Mouse (Mus musculus) cerebellum, adult 9-11 months (tissue): ENCODE data around the gene Cdca7.

ENCODE experiments used
- DNase-seq: peaks from one replicate; pipeline ENCODE4 v3.0.0; 2022

The Cdca7 gene

GRCm38 (mm10) chr2:72475797-72476485, at the start of gene Cdca7:
Cdca7 (plus strand) TSS chr2:72476159.
- DNase-seq: peak; percentile 16

GRCm38 (mm10) chr2:72426776-72427175, 49.2 kb upstream of the Cdca7 start:
- DNase-seq: no peak

DNA sequence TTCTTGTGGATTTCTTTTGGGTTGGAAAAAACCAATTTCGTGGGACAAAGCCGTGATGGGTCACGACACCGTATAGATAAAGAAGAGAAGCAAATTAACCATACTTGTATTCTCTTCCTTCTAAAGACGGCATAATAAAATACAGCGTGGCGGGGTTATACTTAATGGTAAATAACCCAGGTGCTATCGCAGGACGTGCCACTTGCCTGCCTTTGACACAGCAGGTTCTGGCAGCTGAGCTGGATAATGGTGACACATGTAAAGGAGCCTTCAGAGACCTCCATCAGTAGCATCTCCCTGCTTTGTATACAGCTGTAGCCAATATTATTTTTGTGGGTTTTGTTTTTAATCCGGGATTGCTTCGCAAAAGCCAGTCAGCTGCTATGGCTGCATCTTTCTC, 48.7 kb upstream of the Cdca7 start:
- DNase-seq: no peak

DNA sequence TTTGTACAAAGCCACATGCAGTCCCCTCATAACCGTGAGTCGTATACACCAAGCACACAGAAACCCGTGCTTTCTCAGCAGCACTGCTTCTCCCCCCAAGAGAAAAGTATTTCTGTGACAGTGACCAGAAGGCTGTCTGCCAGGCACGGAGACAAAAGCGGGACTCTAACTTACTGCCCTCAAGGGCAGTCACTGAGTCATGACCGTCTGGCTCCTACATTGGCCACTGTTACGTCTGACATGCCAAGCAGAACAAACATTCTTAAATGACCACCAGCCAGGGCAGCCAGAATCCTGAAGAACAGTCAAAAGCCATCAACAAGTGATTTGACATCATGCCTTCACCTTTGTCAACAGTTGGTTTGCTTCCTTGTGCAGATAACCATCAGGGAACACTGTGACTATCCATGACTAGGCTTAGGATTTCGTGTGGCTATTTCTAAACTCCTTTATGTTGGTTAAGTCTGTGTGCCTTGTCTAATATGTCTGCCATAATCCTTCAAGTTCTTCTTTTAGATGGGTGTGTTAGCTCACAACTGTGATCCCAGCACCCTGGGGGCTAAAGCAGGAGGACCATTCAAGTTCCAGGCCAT, 36.9 kb upstream of the Cdca7 start:
- no peak for DNase-seq

GRCm38 (mm10) chr2:72441010-72441409, 34.9 kb upstream of the Cdca7 start:
- no peak for DNase-seq

DNA sequence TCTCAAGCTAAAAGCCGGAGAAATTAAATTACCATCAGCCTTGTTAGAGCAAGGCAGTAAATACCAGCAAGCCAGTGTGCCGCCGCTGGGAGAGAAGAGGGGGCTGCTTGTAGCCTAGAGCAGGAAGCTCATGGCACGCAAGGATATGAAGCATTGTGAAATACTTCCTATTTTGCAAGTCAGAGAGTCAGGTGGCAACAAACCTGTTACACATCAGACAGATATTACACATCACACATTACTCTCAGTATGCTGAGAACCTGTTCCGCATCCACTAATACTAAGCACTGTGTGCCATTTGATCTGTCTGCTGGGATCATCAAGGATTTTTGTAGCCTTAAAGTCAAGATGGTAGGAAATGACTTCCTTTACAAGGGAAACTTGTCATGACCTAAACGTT, 33.1 kb upstream of the Cdca7 start:
- no peak for DNase-seq

DNA sequence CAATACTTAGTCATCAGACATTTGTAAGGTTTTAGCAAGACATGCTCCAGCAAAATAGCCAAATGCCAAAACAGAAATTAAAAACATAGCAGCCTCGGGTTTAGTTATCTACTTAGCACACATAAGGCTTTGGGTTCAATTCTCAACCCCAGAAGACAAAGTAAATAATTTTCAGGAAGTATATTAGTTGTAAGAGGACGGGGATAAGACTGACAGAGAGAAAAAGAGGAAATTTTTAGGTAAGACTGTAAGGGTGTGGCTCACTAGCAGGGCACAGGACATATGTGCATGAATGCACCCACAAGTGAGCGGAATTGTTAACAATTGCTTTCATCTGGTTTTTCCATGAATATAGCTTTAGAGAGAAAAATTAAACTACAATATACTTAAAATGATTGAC, 32.0 kb upstream of the Cdca7 start:
- DNase-seq: no peak

GRCm38 (mm10) chr2:72446106-72446505, 29.9 kb upstream of the Cdca7 start:
- no peak for DNase-seq

DNA sequence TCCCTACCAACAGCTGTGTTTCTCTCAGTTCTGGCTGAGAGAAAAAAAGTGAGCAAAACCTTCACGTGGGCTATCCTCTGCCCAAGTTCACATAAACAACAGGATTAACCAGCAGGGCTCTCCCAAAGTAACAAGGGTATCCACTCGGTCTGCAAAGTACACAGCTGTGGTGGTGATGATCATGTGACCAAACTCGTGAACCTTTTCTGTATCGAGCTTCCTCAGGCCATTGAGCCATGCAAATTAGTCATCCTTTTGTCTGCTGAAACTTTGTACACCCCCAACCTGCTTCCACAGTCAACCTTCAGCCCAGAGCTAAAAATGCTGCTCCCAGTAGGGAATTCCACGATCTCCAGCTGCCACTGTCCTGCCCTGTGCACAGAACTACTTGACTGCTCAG, 29.3 kb upstream of the Cdca7 start:
- no peak for DNase-seq

- DNase-seq: no peak
These were observed 22.4 kb upstream of the Cdca7 start for GRCm38 (mm10) chr2:72453563-72453962.

- no peak for DNase-seq
These were observed 19.8 kb upstream of the Cdca7 start for GRCm38 (mm10) chr2:72456189-72456588.

DNA sequence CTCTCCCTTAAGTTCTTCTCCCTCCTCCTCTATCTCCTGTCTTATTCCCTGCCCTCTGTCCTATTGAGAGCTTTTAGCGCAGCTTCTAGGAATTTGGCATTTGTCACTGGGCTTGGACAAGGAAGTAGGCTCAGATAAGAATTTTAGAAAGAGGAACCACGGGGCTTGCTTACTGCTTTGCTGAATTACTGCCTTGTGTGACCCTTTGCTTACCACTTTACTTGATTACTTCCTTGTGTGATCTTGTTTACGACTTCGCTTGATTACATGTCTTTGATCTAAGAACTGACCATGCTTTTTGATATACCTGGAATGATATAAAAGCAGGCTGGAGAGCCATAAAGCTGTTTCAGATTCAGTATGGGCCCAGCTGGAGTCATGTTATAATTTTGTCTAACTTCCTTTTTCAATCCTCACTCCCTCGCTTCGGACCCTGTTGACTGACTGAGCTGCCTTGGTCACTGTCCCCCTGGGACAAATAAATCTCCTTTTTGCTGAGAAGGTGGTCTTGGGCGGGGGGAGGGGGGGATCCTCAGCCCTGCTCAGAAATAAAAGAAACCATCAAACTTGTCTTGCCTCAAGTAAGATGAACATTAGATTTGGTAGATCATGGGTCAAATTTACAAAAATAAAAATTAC, 11.5 kb upstream of the Cdca7 start:
- DNase-seq: no peak

DNA sequence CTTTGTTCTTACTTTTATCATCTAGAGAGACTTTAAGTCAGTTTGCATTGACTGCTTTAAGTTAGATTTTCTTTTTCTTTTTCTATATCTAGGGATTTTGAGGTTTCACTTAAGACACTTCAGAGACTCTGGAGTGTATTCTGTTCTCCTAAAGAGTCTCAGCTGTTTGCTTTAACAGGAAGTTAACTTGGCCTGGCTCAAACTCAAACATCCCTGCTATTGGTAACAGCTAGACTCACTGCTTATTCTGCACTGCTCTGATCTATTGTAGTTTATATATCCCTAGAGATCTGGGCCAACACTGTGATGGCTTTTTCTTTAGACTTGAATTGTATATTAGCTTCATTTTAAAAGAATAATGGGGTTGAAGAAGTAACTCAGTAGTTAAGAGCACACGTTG, 8.4 kb upstream of the Cdca7 start:
- DNase-seq: no peak

GRCm38 (mm10) chr2:72471415-72472070, 4.4 kb upstream of the Cdca7 start:
- no peak for DNase-seq

- DNase-seq: no peak
These were observed 1.2 kb upstream of the Cdca7 start for GRCm38 (mm10) chr2:72474531-72475287.

- DNase-seq: no peak
These were observed 549 bp upstream of the Cdca7 start for GRCm38 (mm10) chr2:72475423-72475796.

GRCm38 (mm10) chr2:72476486-72477211, 690 bp downstream of the Cdca7 start:
- no peak for DNase-seq

DNA sequence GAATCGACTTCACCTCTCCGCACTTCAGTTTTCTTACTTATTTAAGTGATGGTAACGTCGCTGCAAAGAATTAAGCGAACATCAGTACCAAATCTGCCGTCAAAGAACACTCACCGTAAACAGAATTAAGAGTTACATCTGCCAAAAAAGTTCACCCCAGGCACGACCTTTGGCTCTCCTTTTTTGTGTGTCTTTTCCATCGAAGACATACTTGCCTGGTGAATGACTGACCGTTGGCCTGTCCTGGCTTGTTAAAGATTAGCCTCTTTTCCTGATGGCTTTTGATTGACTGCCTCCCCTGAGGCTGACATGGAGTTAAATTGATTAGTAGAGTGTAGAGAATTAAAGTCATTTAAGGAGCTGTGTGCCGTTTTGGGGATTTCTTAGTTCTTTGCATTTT, 1.3 kb downstream of the Cdca7 start:
- DNase-seq: no peak

GRCm38 (mm10) chr2:72478176-72478575, 2.2 kb downstream of the Cdca7 start:
- DNase-seq: no peak

- DNase-seq: no peak
These were observed 3.0 kb downstream of the Cdca7 start for GRCm38 (mm10) chr2:72478921-72479320.

GRCm38 (mm10) chr2:72479818-72480217, 3.9 kb downstream of the Cdca7 start:
- no peak for DNase-seq

DNA sequence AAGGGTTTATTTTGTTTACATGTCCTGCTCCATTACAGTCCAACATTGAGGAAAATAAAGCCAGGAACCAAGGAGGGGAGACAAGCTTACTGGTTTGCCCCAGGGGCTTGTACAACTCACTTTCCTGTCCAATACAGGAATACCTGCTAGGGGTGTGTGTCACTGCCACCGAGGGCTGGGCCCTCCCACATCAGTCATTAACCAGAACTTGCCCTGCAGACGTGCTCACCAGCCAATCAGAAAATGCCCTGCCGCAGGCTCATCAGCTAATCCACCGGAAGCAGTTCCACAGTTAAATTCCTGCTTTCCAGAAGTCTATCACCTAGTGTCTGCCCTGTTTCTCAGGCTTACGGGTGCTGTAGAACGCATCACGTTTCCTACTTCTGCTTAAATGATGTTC, 15.7 kb downstream of the Cdca7 start:
- no peak for DNase-seq

DNA sequence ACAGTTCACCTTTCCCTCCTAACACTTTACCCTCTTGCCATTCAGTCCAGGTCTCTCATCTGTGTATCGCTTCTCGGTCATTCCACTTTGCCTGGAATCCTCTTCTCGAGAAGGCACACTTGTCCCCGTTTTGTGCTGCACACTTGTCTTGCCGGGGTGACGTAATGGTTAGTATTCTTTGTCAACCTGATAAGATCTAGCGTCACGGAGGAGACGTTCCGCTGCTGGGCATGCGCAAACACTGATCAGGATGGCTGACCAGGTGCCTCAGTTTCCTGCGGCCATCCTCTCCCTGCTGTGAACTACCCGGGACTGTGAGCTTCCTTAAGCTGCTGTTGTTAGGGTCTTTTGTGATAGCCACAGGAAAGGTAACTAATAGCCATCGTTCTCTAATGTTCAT, 17.1 kb downstream of the Cdca7 start:
- no peak for DNase-seq
